Mouse (Mus musculus): ENCODE data around the gene Ddx54.

DNA sequence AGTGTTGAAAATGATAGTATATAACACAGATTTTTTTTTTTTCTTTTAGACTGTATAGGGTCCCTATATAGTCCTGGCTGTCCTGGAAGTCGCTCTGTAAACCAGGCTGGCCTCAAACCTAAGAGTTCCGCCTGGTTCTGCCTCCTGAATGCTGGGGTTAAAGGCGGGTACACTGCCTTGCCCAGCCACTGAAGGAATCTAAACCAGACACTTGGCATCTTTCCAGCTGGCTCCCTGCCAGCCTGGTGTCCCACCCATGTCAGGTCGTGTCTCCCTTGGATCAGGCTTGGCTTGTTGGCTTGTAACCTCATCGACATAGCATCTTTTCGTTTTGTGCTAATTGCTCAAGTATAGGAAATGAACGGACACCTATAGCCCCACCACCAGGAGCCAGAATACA, 16.1 kb downstream of the Ddx54 start:
- TF ChIP-seq GATA1 (IDR thresholded peaks at IDR 0.05; ENCODE audit: low read length), result no peak
- no peak for TF ChIP-seq TAL1 (IDR thresholded peaks at IDR 0.05; ENCODE audit: low read length)

Data from erythroblast, embryonic 14.5 days (primary cell).